Mouse (Mus musculus): ENCODE measurements around the gene Il22ra2. TPM values are rescaled to one million over a fixed set of nuclear protein-coding genes. Genes with fewer than 3 reads are reported as not detected.

Il22ra2 gene
- not detected in 2 replicates for polyA plus RNA-seq (2014; fragmentation: Nextera tagmentation; extraction: Ambion mirVana)

DNA sequence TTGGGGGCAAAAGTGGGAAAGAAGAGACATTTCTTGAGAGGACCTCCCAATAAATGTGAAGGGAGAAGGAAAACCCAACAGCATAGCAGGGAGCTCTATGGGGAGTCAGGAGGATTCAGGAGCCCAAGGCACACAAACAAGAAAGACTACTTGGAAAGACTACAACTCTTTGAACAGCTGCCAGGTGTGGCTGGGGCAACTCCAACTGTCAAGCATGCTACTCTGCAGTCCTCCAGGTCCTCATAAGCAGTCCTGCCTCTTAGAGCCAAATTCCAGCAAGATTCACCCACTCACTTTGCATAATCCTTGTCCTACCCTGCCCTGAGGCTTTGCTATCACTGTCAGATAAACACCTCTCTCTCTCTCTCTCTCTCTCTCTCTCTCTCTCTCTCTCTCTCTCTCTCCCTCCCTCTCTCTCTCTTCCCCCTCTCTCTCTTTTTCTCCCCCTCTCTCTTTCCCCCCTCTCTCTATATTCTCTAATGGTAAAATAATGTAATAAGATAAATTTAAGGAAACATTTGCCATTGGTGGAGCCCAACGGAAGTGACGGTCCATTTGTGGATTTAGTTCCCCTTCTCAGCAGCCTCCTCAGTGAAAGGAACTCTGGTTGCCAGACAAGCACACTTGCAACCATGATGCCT, at the start of gene Il22ra2:
Il22ra2 (plus strand) TSS at position 591 of the 641 bp plus-strand sequence.
- WGBS, result 98% methylated on average over 2 of the region's 2 CpGs
- no peak for ATAC-seq (ENCODE audit: low FRiP score)
- no peak for DNase-seq (ENCODE audit: low spot score, missing footprints)

DNA sequence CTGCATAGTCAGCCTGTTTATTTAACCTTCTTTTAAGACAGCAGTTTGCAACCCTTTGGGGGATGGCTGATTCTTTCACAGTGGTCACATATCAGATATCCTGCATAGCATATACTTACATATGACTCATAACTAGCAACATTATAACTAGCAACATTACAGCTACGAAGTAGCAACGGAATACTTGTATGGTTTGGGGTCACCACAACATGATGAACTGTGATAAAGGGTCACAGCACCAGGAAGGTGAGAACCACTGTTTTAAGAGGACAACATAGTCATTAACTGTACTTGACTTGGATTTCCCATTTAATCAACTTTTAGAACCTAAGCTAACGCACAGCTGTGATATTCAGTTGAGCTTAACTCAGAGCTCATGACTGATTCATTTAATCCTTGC, 44.2 kb upstream of the Il22ra2 start:
- no peak for ATAC-seq (ENCODE audit: low FRiP score)
- H3K36me3 ChIP-seq (ENCODE audit: control insufficient read depth, insufficient read depth, low read length), result no peaks in the 10 kb centered on the region
- no peaks in the 10 kb centered on the region for H3K9me3 ChIP-seq (ENCODE audit: control insufficient read depth, low read length)
- no peak overlapping the region for H3K4me3 ChIP-seq (ENCODE audit: low read depth, low read length)
- no peaks in the 10 kb centered on the region for H3K4me1 ChIP-seq (ENCODE audit: control insufficient read depth, insufficient read depth, low read length)
- 92% methylated on average over 3 of the region's 3 CpGs for WGBS
- H3K27me3 ChIP-seq (ENCODE audit: control insufficient read depth, insufficient read depth, low read length), result no peaks in the 10 kb centered on the region
- no peak overlapping the region for H3K4me2 ChIP-seq
- H3K27ac ChIP-seq (ENCODE audit: low read depth, low read length), result no peak overlapping the region
- no peak for DNase-seq (ENCODE audit: low spot score, missing footprints)
- H3K9ac ChIP-seq (ENCODE audit: low read length), result no peak overlapping the region

More for the DNA sequence above, at the start of gene Il22ra2:
- Histone ChIP-seq H3K27me3 (ENCODE audit: control insufficient read depth, insufficient read depth, low read length) (no peaks in the 10 kb centered on the region), H3K27ac (ENCODE audit: low read depth, low read length) (no peak within 1 kb of the TSS), H3K4me1 (ENCODE audit: control insufficient read depth, insufficient read depth, low read length) (no peaks in the 10 kb centered on the region), H3K4me3 (ENCODE audit: low read depth, low read length) (no peak within 1 kb of the TSS), H3K9ac (ENCODE audit: low read length) (no peak within 1 kb of the TSS), H3K4me2 (no peak within 1 kb of the TSS), H3K36me3 (ENCODE audit: control insufficient read depth, insufficient read depth, low read length) (no peaks in the 10 kb centered on the region), H3K9me3 (ENCODE audit: control insufficient read depth, low read length) (no peaks in the 10 kb centered on the region)

DNA sequence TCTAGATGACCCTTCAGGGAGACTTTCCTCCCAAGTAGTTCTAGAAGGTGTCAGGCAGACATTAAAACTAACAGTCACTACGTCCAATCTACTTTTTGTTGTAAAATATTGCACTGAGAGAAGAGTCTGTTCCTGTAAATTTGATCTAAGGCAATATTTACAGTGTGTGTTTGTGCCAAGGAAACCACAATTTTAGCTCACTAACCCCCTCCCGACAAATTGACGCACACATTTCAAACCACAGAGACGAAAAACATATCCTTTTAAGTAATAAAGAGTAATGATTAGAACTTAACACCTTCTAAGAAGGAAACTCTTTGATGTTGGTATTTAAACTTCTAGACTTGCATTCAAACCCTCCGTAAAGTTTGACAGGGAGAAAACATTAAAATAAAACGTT, 43.8 kb upstream of the Il22ra2 start:
- no peak for DNase-seq (ENCODE audit: low spot score, missing footprints)
- Histone ChIP-seq H3K4me1 (ENCODE audit: control insufficient read depth, insufficient read depth, low read length) (no peaks in the 10 kb centered on the region), H3K36me3 (ENCODE audit: control insufficient read depth, insufficient read depth, low read length) (no peaks in the 10 kb centered on the region), H3K27ac (ENCODE audit: low read depth, low read length) (no peak overlapping the region), H3K27me3 (ENCODE audit: control insufficient read depth, insufficient read depth, low read length) (no peaks in the 10 kb centered on the region), H3K4me3 (ENCODE audit: low read depth, low read length) (no peak overlapping the region), H3K4me2 (no peak overlapping the region), H3K9me3 (ENCODE audit: control insufficient read depth, low read length) (no peaks in the 10 kb centered on the region), H3K9ac (ENCODE audit: low read length) (no peak overlapping the region)
- WGBS, result 90% methylated on average over 6 of the region's 6 CpGs
- no peak for ATAC-seq (ENCODE audit: low FRiP score)

DNA sequence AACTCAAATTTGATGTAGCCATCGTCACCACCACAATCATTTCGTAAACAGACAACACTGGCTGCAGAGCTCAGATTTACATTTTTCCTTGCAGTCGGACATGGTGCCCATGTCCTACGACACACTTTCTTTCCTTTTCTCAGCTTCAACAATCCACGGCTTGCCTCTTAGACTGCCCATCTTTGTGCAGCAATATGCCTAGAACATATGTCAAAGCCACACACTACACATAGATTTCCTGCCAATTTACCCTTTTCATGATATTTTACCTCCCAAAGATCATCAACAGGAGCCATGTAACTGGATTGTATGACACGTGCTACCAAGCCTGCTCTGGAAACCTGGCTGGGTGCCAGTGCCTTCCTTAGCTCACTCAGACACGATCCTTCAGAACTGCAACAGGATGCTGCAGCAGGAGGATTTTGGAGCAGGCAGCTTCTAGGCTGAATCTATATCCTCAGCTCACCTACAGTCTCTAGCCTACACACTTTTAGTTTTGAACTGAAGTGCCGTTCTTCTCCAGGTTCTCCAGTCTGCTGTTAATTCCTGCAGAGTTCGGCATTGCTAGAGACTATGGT, 43.3 kb upstream of the Il22ra2 start:
- Histone ChIP-seq H3K9ac (ENCODE audit: low read length) (no peak overlapping the region), H3K36me3 (ENCODE audit: control insufficient read depth, insufficient read depth, low read length) (no peaks in the 10 kb centered on the region), H3K9me3 (ENCODE audit: control insufficient read depth, low read length) (no peaks in the 10 kb centered on the region), H3K27me3 (ENCODE audit: control insufficient read depth, insufficient read depth, low read length) (no peaks in the 10 kb centered on the region), H3K27ac (ENCODE audit: low read depth, low read length) (no peak overlapping the region), H3K4me1 (ENCODE audit: control insufficient read depth, insufficient read depth, low read length) (no peaks in the 10 kb centered on the region), H3K4me2 (no peak overlapping the region), H3K4me3 (ENCODE audit: low read depth, low read length) (no peak overlapping the region)
- ATAC-seq (ENCODE audit: low FRiP score), result no peak
- WGBS, result 85% methylated on average over 9 of the region's 9 CpGs
- no peak for DNase-seq (ENCODE audit: low spot score, missing footprints)

GRCm38 (mm10) chr10:19580660-19581059, 41.1 kb upstream of the Il22ra2 start:
- 70% methylated on average over 3 of the region's 3 CpGs for WGBS

GRCm38 (mm10) chr10:19581844-19582582, 39.8 kb upstream of the Il22ra2 start:
- no peak for DNase-seq (ENCODE audit: low spot score, missing footprints)
- Histone ChIP-seq H3K36me3 (ENCODE audit: control insufficient read depth, insufficient read depth, low read length) (no peaks in the 10 kb centered on the region), H3K27ac (ENCODE audit: low read depth, low read length) (no peak overlapping the region), H3K9me3 (ENCODE audit: control insufficient read depth, low read length) (no peaks in the 10 kb centered on the region), H3K4me3 (ENCODE audit: low read depth, low read length) (no peak overlapping the region), H3K4me1 (ENCODE audit: control insufficient read depth, insufficient read depth, low read length) (no peaks in the 10 kb centered on the region), H3K4me2 (no peak overlapping the region), H3K27me3 (ENCODE audit: control insufficient read depth, insufficient read depth, low read length) (no peaks in the 10 kb centered on the region), H3K9ac (ENCODE audit: low read length) (no peak overlapping the region)
- 77% methylated on average over 9 of the region's 9 CpGs for WGBS
- no peak for ATAC-seq (ENCODE audit: low FRiP score)

More at GRCm38 (mm10) chr10:19580660-19581059, 41.1 kb upstream of the Il22ra2 start:
- DNase-seq (ENCODE audit: low spot score, missing footprints) (no peak), ATAC-seq (ENCODE audit: low FRiP score) (no peak)
- Histone ChIP-seq H3K27me3 (ENCODE audit: control insufficient read depth, insufficient read depth, low read length) (no peaks in the 10 kb centered on the region), H3K9me3 (ENCODE audit: control insufficient read depth, low read length) (no peaks in the 10 kb centered on the region), H3K4me1 (ENCODE audit: control insufficient read depth, insufficient read depth, low read length) (no peaks in the 10 kb centered on the region), H3K27ac (ENCODE audit: low read depth, low read length) (no peak overlapping the region), H3K9ac (ENCODE audit: low read length) (no peak overlapping the region), H3K4me2 (no peak overlapping the region), H3K36me3 (ENCODE audit: control insufficient read depth, insufficient read depth, low read length) (no peaks in the 10 kb centered on the region), H3K4me3 (ENCODE audit: low read depth, low read length) (no peak overlapping the region)

DNA sequence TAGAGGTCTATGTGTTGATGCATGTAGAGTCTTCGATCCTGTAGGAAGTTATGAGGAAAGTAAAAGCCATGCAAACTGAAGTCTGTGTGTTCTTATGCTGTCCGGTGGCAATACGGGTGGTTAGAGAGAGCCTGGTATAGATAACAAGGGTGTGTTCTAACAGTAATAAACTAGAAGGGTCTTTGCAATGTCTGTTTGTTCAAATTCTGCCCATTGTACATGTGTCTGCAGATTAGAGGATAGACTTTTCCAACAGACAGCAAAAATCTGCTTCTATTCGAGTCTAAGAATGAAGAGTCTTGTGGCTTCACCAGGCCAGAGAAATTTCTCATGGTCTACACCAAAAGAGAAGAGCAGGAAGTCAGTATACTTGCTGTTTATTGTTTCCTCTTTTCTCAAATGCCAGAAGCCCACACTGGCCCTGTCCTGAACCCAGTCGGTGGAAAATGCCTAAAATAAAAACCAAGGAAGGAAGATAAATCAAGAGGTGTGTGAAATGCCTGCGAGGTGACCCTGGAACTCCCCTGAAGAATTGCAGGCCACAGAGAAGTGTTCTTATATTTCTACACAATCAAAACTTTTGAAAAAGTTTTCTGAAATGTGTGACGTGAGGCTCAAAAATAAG, 38.9 kb upstream of the Il22ra2 start:
- Histone ChIP-seq H3K27ac (ENCODE audit: low read depth, low read length) (no peak overlapping the region), H3K36me3 (ENCODE audit: control insufficient read depth, insufficient read depth, low read length) (no peaks in the 10 kb centered on the region), H3K4me1 (ENCODE audit: control insufficient read depth, insufficient read depth, low read length) (no peaks in the 10 kb centered on the region), H3K27me3 (ENCODE audit: control insufficient read depth, insufficient read depth, low read length) (no peaks in the 10 kb centered on the region), H3K9ac (ENCODE audit: low read length) (no peak overlapping the region), H3K4me2 (no peak overlapping the region), H3K9me3 (ENCODE audit: control insufficient read depth, low read length) (no peaks in the 10 kb centered on the region), H3K4me3 (ENCODE audit: low read depth, low read length) (no peak overlapping the region)
- DNase-seq (ENCODE audit: low spot score, missing footprints), result no peak
- 90% methylated on average over 7 of the region's 7 CpGs for WGBS
- no peak for ATAC-seq (ENCODE audit: low FRiP score)

GRCm38 (mm10) chr10:19584064-19584463, 37.7 kb upstream of the Il22ra2 start:
- no peak overlapping the region for H3K4me2 ChIP-seq
- DNase-seq (ENCODE audit: low spot score, missing footprints) (no peak), ATAC-seq (ENCODE audit: low FRiP score) (no peak)

DNA sequence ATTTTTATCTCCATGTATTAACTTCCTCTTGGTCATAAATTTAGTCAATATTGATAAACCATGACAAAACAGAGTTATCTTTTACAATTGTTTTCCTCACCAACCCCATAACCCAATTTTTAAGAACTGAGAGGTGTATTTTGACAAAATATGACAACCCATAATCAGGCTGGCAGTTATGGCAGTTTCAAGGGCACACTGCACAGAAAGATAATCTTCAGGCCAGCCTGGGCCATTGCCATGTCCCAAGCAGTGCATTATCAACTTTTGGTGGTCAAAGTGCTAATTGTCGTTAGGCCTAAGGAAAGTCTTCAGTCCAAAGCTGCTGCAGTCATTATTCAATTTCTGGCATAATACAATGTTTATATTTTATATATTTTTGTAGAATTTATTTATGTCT, 37.0 kb upstream of the Il22ra2 start:
- ATAC-seq (ENCODE audit: low FRiP score) (no peak), DNase-seq (ENCODE audit: low spot score, missing footprints) (no peak)
- no peaks in the 10 kb centered on the region for H3K36me3 ChIP-seq (ENCODE audit: control insufficient read depth, insufficient read depth, low read length)
- no peak overlapping the region for H3K9ac ChIP-seq (ENCODE audit: low read length)
- H3K4me3 ChIP-seq (ENCODE audit: low read depth, low read length), result no peak overlapping the region
- no peaks in the 10 kb centered on the region for H3K27me3 ChIP-seq (ENCODE audit: control insufficient read depth, insufficient read depth, low read length)
- no peak overlapping the region for H3K4me2 ChIP-seq
- no peak overlapping the region for H3K27ac ChIP-seq (ENCODE audit: low read depth, low read length)
- no peaks in the 10 kb centered on the region for H3K9me3 ChIP-seq (ENCODE audit: control insufficient read depth, low read length)
- 82% methylated on average over 1 of the region's 1 CpGs for whole genome bisulfite sequencing
- H3K4me1 ChIP-seq (ENCODE audit: control insufficient read depth, insufficient read depth, low read length), result no peaks in the 10 kb centered on the region

More at GRCm38 (mm10) chr10:19584064-19584463, 37.7 kb upstream of the Il22ra2 start:
- WGBS, result 93% methylated on average over 2 of the region's 2 CpGs
- Histone ChIP-seq H3K27me3 (ENCODE audit: control insufficient read depth, insufficient read depth, low read length) (no peaks in the 10 kb centered on the region), H3K9me3 (ENCODE audit: control insufficient read depth, low read length) (no peaks in the 10 kb centered on the region), H3K27ac (ENCODE audit: low read depth, low read length) (no peak overlapping the region), H3K4me3 (ENCODE audit: low read depth, low read length) (no peak overlapping the region), H3K9ac (ENCODE audit: low read length) (no peak overlapping the region), H3K4me1 (ENCODE audit: control insufficient read depth, insufficient read depth, low read length) (no peaks in the 10 kb centered on the region), H3K36me3 (ENCODE audit: control insufficient read depth, insufficient read depth, low read length) (no peaks in the 10 kb centered on the region)
